Mouse (Mus musculus) MEL-GATA-1-ER (cell line): ENCODE measurements around the gene Pqlc2.

Experiments used
- DNase-seq: peaks from one replicate; pipeline ENCODE4 v3.0.0-alpha.2; 2012; ENCODE audit warnings: low read depth; ENCODE audit errors: extremely low read depth

The Pqlc2 gene

DNA sequence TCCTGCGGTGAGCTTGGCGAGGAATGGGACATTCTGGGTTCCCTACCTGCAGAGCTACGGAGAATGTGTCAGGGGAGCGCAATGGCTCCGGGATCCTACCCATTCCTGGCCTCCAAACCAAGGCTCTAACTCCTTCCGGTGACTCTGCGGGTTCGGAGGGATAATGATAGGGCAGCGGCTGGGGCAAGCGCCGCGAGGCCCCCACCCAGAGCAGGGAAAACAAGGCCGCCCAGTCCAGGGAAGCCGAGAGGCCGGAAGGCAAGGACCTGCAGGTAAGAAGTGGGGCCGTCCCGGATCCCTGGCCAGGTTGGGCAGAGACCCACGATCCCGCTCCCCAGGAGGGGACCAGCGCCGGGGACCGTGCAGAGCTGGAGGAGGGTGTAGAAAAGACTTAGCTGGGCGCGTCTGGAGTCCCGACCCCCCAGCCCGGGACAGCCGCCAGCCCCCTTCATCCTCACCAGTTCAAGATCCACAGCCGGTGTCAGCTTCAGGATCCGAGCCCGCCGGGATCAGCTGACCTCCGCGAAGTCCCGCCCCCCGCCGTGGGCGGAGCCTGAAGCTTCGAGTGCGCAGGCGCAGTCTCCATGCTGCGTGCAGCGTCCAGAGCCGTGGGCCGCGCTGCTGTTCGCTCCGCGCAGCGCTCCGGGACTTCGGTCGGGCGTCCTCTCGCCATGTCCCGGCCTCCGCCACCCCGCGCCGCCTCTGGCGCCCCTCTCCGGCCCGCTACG lies at the start of gene Pqlc2, which contains the start of gene Akr7a5:
Gene Pqlc2 (minus strand): TSS at position 538 of the 728 bp plus-strand sequence.
Gene Akr7a5 (plus strand): TSS at position 574 of the 728 bp plus-strand sequence.
- peak; percentile 58 for DNase-seq

DNA sequence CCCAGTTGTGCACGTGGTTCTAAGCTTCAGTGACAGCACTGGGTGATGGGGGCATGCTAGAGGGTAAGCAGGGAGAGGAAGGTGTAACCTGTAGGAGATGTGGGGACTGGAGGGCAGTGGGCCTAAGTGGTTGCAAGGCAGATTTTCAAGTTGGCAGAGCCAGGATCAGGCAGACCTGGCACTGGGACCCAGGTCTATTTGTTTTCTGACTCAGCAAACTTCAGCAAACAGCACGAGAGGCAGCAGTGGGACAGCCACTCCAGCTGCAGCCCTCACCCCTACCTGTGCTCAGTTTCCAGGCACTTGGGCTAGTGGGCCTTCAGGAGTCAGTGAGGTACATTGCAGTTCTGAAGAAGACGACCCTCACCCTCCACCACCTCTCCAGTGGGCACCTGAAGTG lies 46.7 kb upstream of the Pqlc2 start:
- DNase-seq: no peak

- DNase-seq: no peak
Observed at GRCm38 (mm10) chr4:139352832-139353231, 42.3 kb upstream of the Pqlc2 start.

GRCm38 (mm10) chr4:139351931-139352711 lies 41.6 kb upstream of the Pqlc2 start, which contains the start of the genes Mrto4, Emc1 and Ubr4:
Gene Mrto4, minus strand, starts transcription at chr4:139352576.
Gene Emc1, plus strand, starts transcription at chr4:139352587.
Gene Ubr4, plus strand, starts transcription at chr4:139352609.
- no peak for DNase-seq

DNA sequence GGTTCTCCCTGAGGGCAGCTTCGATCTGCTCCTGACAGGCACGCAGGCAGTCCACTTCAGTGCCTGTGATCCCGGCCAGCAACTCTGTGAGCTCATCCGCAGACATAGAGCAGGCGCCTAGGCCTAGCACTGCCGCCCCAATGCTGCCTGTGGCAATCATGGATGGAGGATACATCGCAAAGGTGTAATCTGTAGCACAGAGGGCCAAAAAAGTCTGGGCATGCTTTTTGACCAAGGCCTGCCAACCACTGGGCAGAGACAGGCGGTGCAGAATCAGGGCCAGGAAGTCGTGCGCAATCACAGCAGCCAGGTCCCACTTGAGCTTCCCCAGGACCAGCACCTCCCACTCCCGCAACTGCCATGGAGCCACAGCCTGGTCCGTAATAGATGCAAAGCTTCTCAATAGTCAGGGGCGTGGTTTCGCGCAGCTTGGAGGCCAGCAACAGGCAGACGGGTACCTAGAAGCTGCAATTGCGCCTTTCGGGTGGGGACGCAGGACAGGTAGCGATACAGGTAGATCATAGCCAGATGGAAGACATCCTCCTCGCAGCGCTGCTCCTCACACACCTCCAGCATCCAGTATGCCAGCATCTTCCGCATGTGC lies 35.0 kb upstream of the Pqlc2 start:
- DNase-seq: no peak

- DNase-seq: no peak
Observed at GRCm38 (mm10) chr4:139343718-139344117, 33.2 kb upstream of the Pqlc2 start.

DNA sequence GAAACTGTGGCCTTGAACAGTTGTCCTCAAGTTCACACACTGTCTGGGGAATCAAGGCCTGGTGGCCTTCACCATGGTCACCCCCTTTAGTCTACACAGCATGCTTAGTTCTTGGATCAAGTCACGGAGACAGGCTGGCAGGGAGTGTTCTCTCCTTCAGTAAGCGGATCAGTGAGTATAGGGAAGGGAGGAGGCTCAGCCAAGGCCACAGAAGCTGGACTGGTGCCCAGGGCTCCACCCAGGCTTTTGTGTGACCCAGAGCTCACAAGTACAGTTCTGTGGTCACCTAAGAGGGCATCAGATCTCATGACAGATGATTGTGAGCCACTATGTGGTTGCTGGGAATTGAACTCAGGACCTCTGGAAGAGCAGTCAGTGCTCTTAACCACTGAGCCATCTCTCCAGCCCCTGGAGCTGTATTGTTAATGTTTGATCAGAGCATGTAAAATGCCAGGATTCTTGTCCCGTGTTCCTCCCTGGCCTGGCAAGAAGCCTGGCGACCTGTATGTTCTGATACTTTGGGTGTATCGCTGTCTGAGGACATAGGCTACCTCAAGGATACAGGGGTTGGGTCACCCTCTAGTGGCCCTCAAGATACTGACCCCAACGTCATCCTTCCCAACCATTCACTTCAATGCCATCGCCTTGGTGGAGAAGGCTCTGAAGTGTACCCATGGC lies 31.2 kb upstream of the Pqlc2 start:
- DNase-seq: no peak

- no peak for DNase-seq
Observed at GRCm38 (mm10) chr4:139340835-139341234, 30.3 kb upstream of the Pqlc2 start.

DNA sequence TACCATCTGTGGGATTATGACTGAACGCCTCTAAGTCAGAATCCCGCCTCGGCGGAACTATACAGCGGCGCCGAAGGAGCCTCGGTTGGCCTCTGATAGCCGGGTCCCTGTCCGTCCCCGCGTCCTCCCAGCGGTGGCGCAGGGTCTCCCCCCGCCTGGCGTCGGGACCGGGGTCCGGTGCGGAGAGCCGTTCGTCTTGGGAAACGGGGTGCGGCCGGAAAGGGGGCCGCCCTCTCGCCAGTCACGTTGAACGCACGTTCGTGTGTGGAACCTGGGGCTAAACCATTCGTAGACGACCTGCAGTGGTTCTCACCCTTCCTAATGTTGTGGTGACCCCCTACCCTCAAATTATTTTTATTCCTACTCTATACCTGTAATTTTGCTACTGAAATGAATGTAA lies 27.6 kb upstream of the Pqlc2 start:
- DNase-seq: no peak

DNA sequence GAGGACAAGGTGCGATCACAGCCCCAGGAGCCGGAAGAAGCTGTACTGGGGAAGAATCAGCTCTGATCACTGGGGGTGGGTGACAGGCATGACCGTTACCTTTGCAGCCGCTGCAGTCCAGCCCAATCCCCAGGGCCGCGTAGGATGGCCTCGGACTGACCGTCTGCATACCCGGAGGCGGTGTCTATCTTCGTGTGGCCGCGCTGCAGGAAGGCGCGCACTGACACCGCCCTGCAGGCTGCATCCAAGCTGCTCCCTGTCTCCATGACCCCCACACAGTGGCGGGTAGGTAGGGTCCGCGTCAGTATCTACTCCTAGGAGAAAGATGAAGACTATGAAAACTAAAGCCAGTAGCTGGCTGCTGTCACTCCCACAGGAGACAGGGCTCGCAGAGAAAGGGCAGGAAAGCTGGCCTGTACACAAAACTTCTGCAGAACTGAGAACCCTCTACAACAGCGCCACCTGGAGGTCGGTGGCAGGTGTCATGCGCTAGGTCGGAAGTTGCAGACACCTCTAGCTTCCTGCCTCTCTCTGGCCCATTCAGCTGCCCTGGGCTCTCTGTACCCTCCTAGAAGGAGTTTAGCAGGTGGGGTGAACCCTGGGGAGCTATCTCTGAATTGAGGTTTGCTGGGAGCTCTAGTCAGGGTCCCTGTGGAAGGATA lies 26.4 kb upstream of the Pqlc2 start:
- DNase-seq: peak; percentile 90

DNA sequence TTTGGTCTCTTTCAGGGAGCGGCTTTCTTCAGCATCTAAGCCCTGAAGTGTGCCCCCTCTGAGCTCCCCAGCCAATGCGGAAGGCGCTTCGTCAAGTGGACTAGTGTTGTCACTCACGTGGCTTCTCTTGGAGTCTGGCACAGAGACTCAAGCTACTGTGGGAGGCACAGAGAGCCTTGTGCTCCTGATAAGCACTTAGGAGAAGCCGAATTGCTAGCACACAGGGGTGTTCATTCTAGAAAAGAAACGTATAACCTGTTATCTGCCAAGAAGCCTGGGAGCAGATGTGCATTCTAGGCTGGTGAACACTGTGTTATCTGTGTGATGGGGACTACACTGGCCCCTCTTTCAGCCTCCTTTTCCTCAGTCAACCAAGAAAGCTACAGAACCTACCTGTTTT lies 25.0 kb upstream of the Pqlc2 start:
- peak; percentile 99 for DNase-seq

- DNase-seq: no peak
Observed at GRCm38 (mm10) chr4:139334631-139335295, 24.3 kb upstream of the Pqlc2 start.

- DNase-seq: no peak
Observed at GRCm38 (mm10) chr4:139330605-139331004, 20.1 kb upstream of the Pqlc2 start.

- no peak for DNase-seq
Observed at GRCm38 (mm10) chr4:139319740-139320139, 9.2 kb upstream of the Pqlc2 start.

GRCm38 (mm10) chr4:139318449-139318848 lies 7.9 kb upstream of the Pqlc2 start:
- no peak for DNase-seq

GRCm38 (mm10) chr4:139312632-139313031 lies 2.1 kb upstream of the Pqlc2 start:
- DNase-seq: no peak

GRCm38 (mm10) chr4:139311707-139312106 lies 1.2 kb upstream of the Pqlc2 start:
- DNase-seq: no peak

- DNase-seq: no peak
Observed at GRCm38 (mm10) chr4:139310899-139311701, 592 bp upstream of the Pqlc2 start.

GRCm38 (mm10) chr4:139309651-139310050 lies 857 bp downstream of the Pqlc2 start:
- no peak for DNase-seq

- DNase-seq: peak; percentile 51
Observed at GRCm38 (mm10) chr4:139307916-139308315, 2.6 kb downstream of the Pqlc2 start.
